Mouse (Mus musculus) limb, embryonic 13.5 days (tissue): ENCODE measurements around the gene Fnd3c2. TPM values are rescaled to one million over a fixed set of nuclear protein-coding genes. Genes with fewer than 3 reads are reported as not detected.
"Not testable (repeated sequence)": the region's sequence is repeated elsewhere in the genome, so short reads cannot be mapped to it uniquely, and the experiment has no call there.

Source experiments
- ATAC-seq: fragments of 200-750 bp; cut with Nextera tagmentation; 2 replicates; pipeline ENCODE4 v1.8.0; 2017; ENCODE audit warnings: low read depth, moderate number of reproducible peaks, moderate TSS enrichment; ENCODE audit not compliant: low FRiP score
- H3K27ac ChIP-seq: fragments of 300-500 bp; sonication (generic); 2 replicates; pipeline ENCODE4 v1.5.1; 2015; ENCODE audit warnings: inconsistent platforms, mild to moderate bottlenecking, moderate library complexity
- H3K27me3 ChIP-seq: fragments of 300-500 bp; sonication (generic); 2 replicates; pipeline ENCODE4 v1.6.1; 2015; ENCODE audit warnings: mild to moderate bottlenecking, inconsistent platforms
- H3K36me3 ChIP-seq: fragments of 300-500 bp; sonication (generic); 2 replicates; pipeline ENCODE4 v1.6.1; 2015; ENCODE audit warnings: inconsistent platforms, mild to moderate bottlenecking, moderate library complexity
- H3K4me1 ChIP-seq: fragments of 300-500 bp; sonication (generic); 2 replicates; pipeline ENCODE4 v1.6.1; 2015; ENCODE audit warnings: inconsistent platforms
- H3K4me2 ChIP-seq: fragments of 300-500 bp; sonication (generic); replicated peaks from 2 replicates; pipeline ENCODE4 v1.6.1; 2015; ENCODE audit warnings: inconsistent platforms, mild to moderate bottlenecking, moderate library complexity
- H3K4me3 ChIP-seq: fragments of 300-500 bp; sonication (generic); 2 replicates; pipeline ENCODE4 v1.5.1; 2015; ENCODE audit warnings: moderate library complexity, mild to moderate bottlenecking, inconsistent platforms
- H3K9ac ChIP-seq: fragments of 300-500 bp; sonication (generic); 2 replicates; pipeline ENCODE4 v1.6.1; 2015; ENCODE audit warnings: mild to moderate bottlenecking, inconsistent platforms
- H3K9me3 ChIP-seq: fragments of 300-500 bp; sonication (generic); 2 replicates; pipeline ENCODE4 v1.6.1; 2016; ENCODE audit warnings: inconsistent platforms
- WGBS: fragments of 180-500 bp; shearing (Covaris S2); methylation state at CpG from one replicate; pipeline ENCODE4 v1.1.7; 2015; 5-methylcytosine and 5-hydroxymethylcytosine counted together
- polyA plus RNA-seq: library from polyadenylated mRNA; unstranded; fragments of >200 nt; fragmentation: Nextera tagmentation; extraction: Ambion mirVana; gene quantifications from 2 replicates; pipeline ENCODE4 v1.2.1, GENCODE M21; 2015

Gene Fnd3c2
- not detected in 2 replicates for polyA plus RNA-seq

- Histone ChIP-seq H3K9me3 (no peaks in the 10 kb centered on the region), H3K36me3 (no peaks in the 10 kb centered on the region), H3K27me3 (0 out of 2 replicates have a peak, but pooled peaks cover 4% of the 10 kb centered on the region), H3K4me1 (no peaks in the 10 kb centered on the region), H3K4me3 (no peak within 1 kb of the TSS), H3K9ac (no peak within 1 kb of the TSS), H3K4me2 (no peak within 1 kb of the TSS), H3K27ac (no peak within 1 kb of the TSS)
- WGBS: 81% methylated on average over 4 of the region's 4 CpGs
- ATAC-seq: no peak
These were observed at the start of gene Fnd3c2 for GRCm38 (mm10) chrX:106255276-106255675. Gene Fnd3c2, minus strand, starts transcription at chrX:106255376.

DNA sequence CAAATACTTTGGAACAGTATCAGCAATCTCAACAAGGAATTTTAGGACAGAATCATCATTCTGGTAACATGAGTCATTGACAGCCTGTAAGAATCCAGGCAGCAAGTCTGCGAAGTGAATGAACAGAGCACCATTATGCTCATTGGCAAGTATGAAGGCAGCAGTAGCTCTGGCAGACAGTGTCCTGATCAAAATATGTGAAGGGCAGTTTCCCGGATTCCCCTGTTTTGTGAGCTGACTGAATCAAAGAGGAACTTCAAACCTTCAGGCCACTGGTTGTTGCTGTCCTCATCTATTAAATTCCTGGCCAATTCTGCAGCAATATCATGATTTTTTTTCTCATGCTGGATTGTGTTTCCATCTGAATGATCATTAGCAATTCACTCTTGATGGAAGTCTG lies 29.3 kb upstream of the Fnd3c2 start:
- WGBS: 86% methylated on average over 2 of the region's 2 CpGs
- no peak overlapping the region for H3K9ac ChIP-seq
- no peak overlapping the region for H3K27ac ChIP-seq
- ATAC-seq: no peak
- no peaks in the 10 kb centered on the region for H3K9me3 ChIP-seq
- no peaks in the 10 kb centered on the region for H3K36me3 ChIP-seq
- H3K27me3 ChIP-seq: no peaks in the 10 kb centered on the region
- no peaks in the 10 kb centered on the region for H3K4me1 ChIP-seq
- no peak overlapping the region for H3K4me2 ChIP-seq
- no peak overlapping the region for H3K4me3 ChIP-seq

GRCm38 (mm10) chrX:106221058-106221457 lies 34.1 kb downstream of the Fnd3c2 start, which contains the start of gene Taf9b:
Gene Taf9b, minus strand, starts transcription at chrX:106221158.
- Histone ChIP-seq H3K9ac (no peak within 1 kb of the TSS), H3K4me3 (peak within 1 kb of the TSS; percentile 56), H3K4me2 (peak within 1 kb of the TSS; percentile 58), H3K9me3 (no peaks in the 10 kb centered on the region; the same call in 1 of the 2 replicates), H3K36me3 (no peaks in the 10 kb centered on the region), H3K27ac (no peak within 1 kb of the TSS), H3K27me3 (no peaks in the 10 kb centered on the region), H3K4me1 (no peaks in the 10 kb centered on the region)
- no peak for ATAC-seq
- WGBS: 87% methylated on average over 25 of the region's 25 CpGs

DNA sequence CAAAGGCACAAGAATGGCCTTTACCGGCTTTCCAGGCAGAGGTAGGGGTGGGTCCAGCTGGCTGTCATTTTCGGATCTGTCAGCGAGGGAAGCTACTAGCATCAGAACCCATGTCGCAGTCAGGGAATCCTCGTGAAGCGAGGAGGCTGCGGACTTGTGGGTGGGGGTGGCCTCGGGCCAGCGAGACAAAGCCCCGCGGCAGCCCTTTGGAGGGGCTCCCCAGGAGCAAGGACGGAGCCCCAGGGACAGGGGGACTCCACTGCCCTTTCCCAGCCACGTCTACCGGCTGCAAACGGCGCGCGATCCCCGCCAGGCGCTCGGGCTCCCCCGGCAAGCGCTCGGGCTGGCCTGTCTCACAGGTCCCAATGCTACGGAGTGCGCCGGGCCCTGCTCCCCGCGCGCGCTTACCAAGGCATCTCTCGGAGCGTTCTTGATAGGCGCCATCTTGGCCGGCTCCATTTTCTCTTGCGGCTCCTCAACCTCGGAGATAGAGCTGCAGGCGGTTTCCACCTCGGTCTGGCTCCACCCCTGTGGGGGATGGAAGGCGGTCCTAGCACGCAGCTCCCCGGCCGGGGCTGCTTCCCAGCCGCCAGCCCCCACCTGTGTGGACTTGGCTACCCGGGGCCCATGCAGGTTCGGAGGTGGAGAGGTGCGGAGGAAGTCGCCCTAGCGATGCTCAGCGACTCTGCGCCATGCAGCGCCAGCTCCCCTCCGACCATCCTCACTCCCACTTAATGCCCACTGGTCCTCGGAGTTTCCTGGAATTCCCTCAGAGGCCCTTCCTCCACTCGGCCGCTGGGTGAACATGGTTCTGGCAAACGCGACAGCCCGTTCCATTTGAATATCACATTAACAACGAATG lies 35.8 kb downstream of the Fnd3c2 start:
- H3K36me3 ChIP-seq: no peaks in the 10 kb centered on the region
- ATAC-seq: peak; percentile 96
- H3K4me2 ChIP-seq: peak overlapping the region; percentile 58
- 17% methylated on average over 60 of the region's 60 CpGs for WGBS
- H3K9ac ChIP-seq: peak overlapping the region; percentile 75
- no peaks in the 10 kb centered on the region for H3K4me1 ChIP-seq
- H3K27ac ChIP-seq: peak overlapping the region; percentile 81
- H3K9me3 ChIP-seq: no peaks in the 10 kb centered on the region; the same call in 1 of the 2 replicates
- no peaks in the 10 kb centered on the region for H3K27me3 ChIP-seq
- H3K4me3 ChIP-seq: peak overlapping the region; percentile 56

- Histone ChIP-seq H3K9ac (no peak overlapping the region), H3K4me2 (no peak overlapping the region), H3K27ac (no peak overlapping the region), H3K9me3 (no peaks in the 10 kb centered on the region), H3K4me1 (no peaks in the 10 kb centered on the region), H3K27me3 (no peaks in the 10 kb centered on the region), H3K4me3 (no peak overlapping the region), H3K36me3 (no peaks in the 10 kb centered on the region)
- no peak for ATAC-seq
- WGBS: 82% methylated on average over 2 of the region's 2 CpGs
These were observed 46.1 kb downstream of the Fnd3c2 start for GRCm38 (mm10) chrX:106209100-106209499.

DNA sequence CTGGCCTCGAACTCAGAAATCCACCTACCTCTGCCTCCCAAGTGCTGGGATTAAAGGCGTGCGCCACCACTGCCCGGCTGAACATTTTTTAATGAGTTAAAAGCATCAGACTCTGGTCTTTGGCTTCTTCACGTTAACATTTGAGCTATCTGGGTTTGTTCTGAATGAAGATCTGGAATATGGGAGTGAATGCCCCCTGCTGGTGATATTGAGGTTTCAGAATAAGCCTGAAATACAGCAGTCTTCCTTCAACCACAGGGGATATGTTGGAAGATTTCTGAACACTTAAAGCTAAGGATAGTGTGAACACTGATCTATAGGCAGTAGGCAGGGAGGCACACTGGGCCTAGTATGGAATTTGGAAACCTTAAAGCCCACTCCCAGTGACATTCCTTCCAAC lies 56.3 kb downstream of the Fnd3c2 start:
- no peak overlapping the region for H3K4me3 ChIP-seq
- H3K27ac ChIP-seq: no peak overlapping the region
- no peak overlapping the region for H3K9ac ChIP-seq
- no peaks in the 10 kb centered on the region for H3K27me3 ChIP-seq
- peaks cover 67% of the 10 kb centered on the region for H3K36me3 ChIP-seq
- no peak overlapping the region for H3K4me2 ChIP-seq
- H3K4me1 ChIP-seq: no peaks in the 10 kb centered on the region
- no peak for ATAC-seq
- no peaks in the 10 kb centered on the region for H3K9me3 ChIP-seq
- 89% methylated on average over 5 of the region's 5 CpGs for WGBS

DNA sequence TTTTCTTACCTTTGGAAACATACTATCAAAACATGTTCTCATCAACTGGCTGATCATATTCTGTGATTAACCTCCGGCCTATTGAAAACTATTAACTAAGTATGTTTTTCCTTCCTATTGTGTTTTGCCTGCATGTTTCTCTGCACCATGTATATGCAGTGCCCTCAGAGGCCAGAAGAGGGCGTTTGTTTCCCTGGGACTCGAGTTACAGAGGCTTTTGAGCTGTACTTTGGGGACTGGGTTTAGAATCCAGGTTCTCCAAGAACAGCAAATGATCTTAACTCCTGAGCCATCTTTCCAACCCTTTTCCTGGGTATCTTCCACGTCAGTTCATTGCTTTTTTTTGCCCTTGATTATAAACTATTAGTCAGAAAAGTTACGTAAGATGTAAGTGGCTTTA lies 57.9 kb downstream of the Fnd3c2 start:
- Histone ChIP-seq H3K4me2 (no peak overlapping the region), H3K27ac (no peak overlapping the region), H3K36me3 (peaks cover 60% of the 10 kb centered on the region), H3K9me3 (no peaks in the 10 kb centered on the region), H3K27me3 (no peaks in the 10 kb centered on the region), H3K4me3 (no peak overlapping the region), H3K4me1 (no peaks in the 10 kb centered on the region), H3K9ac (no peak overlapping the region)
- ATAC-seq: no peak
- 68% methylated on average over 5 of the region's 5 CpGs for WGBS

DNA sequence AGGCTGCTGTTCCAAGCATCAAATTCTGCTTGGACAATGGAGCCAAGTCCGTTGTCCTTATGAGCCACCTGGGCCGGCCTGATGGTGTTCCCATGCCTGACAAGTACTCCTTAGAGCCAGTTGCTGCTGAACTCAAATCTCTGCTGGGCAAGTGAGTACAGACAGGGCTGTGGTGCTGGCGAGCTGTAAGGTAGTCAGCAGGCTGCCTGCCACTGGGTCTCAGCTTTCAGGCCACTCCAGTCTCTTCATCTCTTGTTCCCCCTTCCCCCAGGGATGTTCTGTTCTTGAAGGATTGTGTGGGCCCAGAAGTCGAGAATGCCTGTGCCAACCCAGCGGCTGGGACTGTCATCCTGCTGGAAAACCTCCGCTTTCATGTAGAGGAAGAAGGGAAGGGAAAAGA lies 60.8 kb downstream of the Fnd3c2 start:
- not testable (repeated sequence) for H3K4me3 ChIP-seq, H3K4me1 ChIP-seq
- WGBS: 85% methylated on average over 6 of the region's 6 CpGs

DNA sequence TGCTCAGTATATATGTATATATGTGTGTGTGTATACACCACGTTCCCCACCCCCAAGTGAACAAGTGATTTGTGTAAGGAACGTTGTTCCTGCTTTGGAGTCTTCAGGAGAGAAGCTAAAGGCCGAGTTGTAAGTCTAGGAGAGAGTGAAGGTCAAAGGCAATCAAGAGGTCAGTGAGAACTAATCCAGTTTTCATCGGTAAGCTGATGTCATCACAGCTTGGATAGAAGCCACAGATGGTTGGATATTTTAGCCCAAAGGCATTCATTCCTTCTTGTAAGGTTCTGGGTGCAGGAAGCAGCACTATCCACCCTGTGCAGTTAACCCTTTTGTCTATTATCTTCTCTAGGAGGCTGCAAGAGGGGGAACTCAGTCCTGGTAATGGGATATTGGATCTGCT lies 65.1 kb downstream of the Fnd3c2 start:
- H3K4me3 ChIP-seq: peak overlapping the region; percentile 58
- H3K36me3 ChIP-seq: peaks cover 6% of the 10 kb centered on the region
- peaks cover 8% of the 10 kb centered on the region; the same call in 1 of the 2 replicates for H3K27me3 ChIP-seq
- peak overlapping the region; percentile 72 for H3K4me2 ChIP-seq
- WGBS: 47% methylated on average over 4 of the region's 4 CpGs
- ATAC-seq: no peak
- H3K4me1 ChIP-seq: peaks cover 20% of the 10 kb centered on the region
- no peak overlapping the region for H3K27ac ChIP-seq
- no peaks in the 10 kb centered on the region for H3K9me3 ChIP-seq
- H3K9ac ChIP-seq: no peak overlapping the region

More for the DNA sequence above, 60.8 kb downstream of the Fnd3c2 start:
- H3K4me2 ChIP-seq, ATAC-seq, H3K9me3 ChIP-seq, H3K27me3 ChIP-seq, H3K27ac ChIP-seq, H3K9ac ChIP-seq: not testable (repeated sequence)
- H3K36me3 ChIP-seq: peaks cover 40% of the 10 kb centered on the region

DNA sequence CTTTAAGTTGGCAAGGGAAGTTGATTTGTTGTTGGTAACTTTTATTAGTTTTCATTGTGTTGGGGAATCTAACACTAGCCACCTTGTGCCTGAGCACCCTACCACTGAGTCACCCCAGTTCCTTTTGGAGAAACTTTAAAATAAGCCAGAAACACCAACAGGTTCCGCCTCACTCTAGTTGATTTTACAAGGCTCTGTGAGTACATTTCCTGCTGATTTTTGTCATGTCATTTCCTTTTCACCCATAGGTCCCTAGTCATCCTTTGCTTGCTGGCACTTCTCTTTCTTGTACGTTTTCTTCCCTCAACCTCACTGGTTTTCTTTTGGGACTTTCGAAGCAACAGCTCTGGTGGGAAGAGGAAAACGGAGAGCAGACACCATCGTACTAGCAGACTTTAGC lies 65.8 kb downstream of the Fnd3c2 start:
- peaks cover 8% of the 10 kb centered on the region; the same call in 1 of the 2 replicates for H3K27me3 ChIP-seq
- WGBS: 72% methylated on average over 5 of the region's 5 CpGs
- no peak for ATAC-seq

GRCm38 (mm10) chrX:106187737-106188136 lies 67.4 kb downstream of the Fnd3c2 start:
- H3K27ac ChIP-seq: peak overlapping the region; percentile 72
- H3K4me3 ChIP-seq: peak overlapping the region; percentile 58
- no peaks in the 10 kb centered on the region; the same call in 1 of the 2 replicates for H3K36me3 ChIP-seq
- H3K4me2 ChIP-seq: peak overlapping the region; percentile 72
- ATAC-seq: no peak
- H3K4me1 ChIP-seq: peaks cover 20% of the 10 kb centered on the region
- peak overlapping the region; percentile 73 for H3K9ac ChIP-seq
- H3K27me3 ChIP-seq: peaks cover 8% of the 10 kb centered on the region; the same call in 1 of the 2 replicates
- WGBS: 15% methylated on average over 12 of the region's 12 CpGs
- no peaks in the 10 kb centered on the region for H3K9me3 ChIP-seq

More for the DNA sequence above, 65.8 kb downstream of the Fnd3c2 start:
- Histone ChIP-seq H3K36me3 (peaks cover 6% of the 10 kb centered on the region), H3K27ac (no peak overlapping the region), H3K9ac (peak overlapping the region; percentile 73), H3K4me3 (peak overlapping the region; percentile 58), H3K4me2 (peak overlapping the region; percentile 72), H3K4me1 (peaks cover 20% of the 10 kb centered on the region), H3K9me3 (no peaks in the 10 kb centered on the region)
